Mouse (Mus musculus) midbrain, embryonic 16.5 days (tissue): ENCODE results near the gene Gfap. TPM values are rescaled to one million over a fixed set of nuclear protein-coding genes. Genes with fewer than 3 reads are reported as not detected.

Experiments
- ATAC-seq: fragments of 200-750 bp; cut with Nextera tagmentation; 2 replicates; pipeline ENCODE4 v1.8.0; 2017; ENCODE audit warnings: moderate TSS enrichment
- H3K27ac ChIP-seq: fragments of 300-500 bp; sonication (generic); 2 replicates; pipeline ENCODE4 v1.5.1; 2014; ENCODE audit warnings: mild to moderate bottlenecking, low read length, mixed read lengths
- H3K27me3 ChIP-seq: fragments of 300-500 bp; sonication (generic); 2 replicates; pipeline ENCODE4 v1.6.1; 2014; ENCODE audit warnings: low read depth, low read length, mixed read lengths; ENCODE audit not compliant: control insufficient read depth, insufficient read depth
- H3K36me3 ChIP-seq: fragments of 300-500 bp; sonication (generic); 2 replicates; pipeline ENCODE4 v1.6.1; 2014; ENCODE audit warnings: mild to moderate bottlenecking, low read length, moderate library complexity, mixed read lengths; ENCODE audit not compliant: control insufficient read depth, insufficient read depth
- H3K4me1 ChIP-seq: fragments of 300-500 bp; sonication (generic); 2 replicates; pipeline ENCODE4 v1.6.1; 2014; ENCODE audit warnings: mild to moderate bottlenecking, low read length, mixed read lengths; ENCODE audit not compliant: control insufficient read depth, insufficient read depth
- H3K4me2 ChIP-seq: fragments of 300-500 bp; sonication (generic); 2 replicates; pipeline ENCODE4 v1.6.1; 2014; ENCODE audit warnings: mild to moderate bottlenecking, low read length, mixed read lengths
- H3K4me3 ChIP-seq: fragments of 300-500 bp; sonication (generic); 2 replicates; pipeline ENCODE4 v1.5.1; 2014; ENCODE audit warnings: low read depth, mild to moderate bottlenecking, low read length, moderate library complexity, mixed read lengths
- H3K9ac ChIP-seq: fragments of 300-500 bp; sonication (generic); 2 replicates; pipeline ENCODE4 v1.6.1; 2014; ENCODE audit warnings: low read depth, low read length, mixed read lengths
- H3K9me3 ChIP-seq: fragments of 300-500 bp; sonication (generic); replicated peaks from 2 replicates; pipeline ENCODE4 v1.6.1; 2014; ENCODE audit warnings: mild to moderate bottlenecking, low read length, mixed read lengths; ENCODE audit not compliant: control insufficient read depth, poor library complexity, severe bottlenecking
- WGBS: fragments of 180-500 bp; shearing (Covaris S2); extraction: QIAGEN DNeasy Blood & Tissue Kit; methylation state at CpG from one replicate; pipeline ENCODE4 v1.1.7; 2014; 5-methylcytosine and 5-hydroxymethylcytosine counted together
- polyA plus RNA-seq: library from polyadenylated mRNA; unstranded; fragments of >200 nt; fragmentation: Nextera tagmentation; extraction: Ambion mirVana; gene quantifications from 2 replicates; pipeline ENCODE4 v1.2.1, GENCODE M21; 2015

The Gfap gene
- polyA plus RNA-seq, 1 experiment from 2014 or later: 1.2 TPM

DNA sequence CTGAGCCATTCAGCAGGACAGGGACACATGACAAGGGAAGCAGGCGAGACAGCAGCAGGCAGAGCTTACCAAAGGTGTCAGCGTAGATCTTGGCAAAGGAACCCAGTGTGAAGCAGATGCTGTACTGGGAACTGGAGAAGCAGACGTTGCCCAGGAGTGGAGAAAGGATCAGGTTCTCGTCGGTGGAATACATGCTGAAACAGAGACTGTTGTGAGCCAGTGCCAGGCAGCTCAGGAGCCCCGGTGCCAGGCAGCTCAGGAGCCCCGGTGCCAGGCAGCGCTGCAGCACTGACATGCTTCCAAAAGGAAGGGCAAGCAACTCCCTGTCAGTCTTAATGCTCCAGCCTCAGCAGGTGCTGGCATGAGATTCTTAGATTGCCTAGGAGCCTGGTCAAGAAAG is 40.8 kb downstream of the Gfap start:
- no peaks in the 10 kb centered on the region for H3K9me3 ChIP-seq
- no peak overlapping the region for H3K4me3 ChIP-seq
- peaks cover 16% of the 10 kb centered on the region for H3K36me3 ChIP-seq
- H3K4me2 ChIP-seq: no peak overlapping the region
- H3K27ac ChIP-seq: no peak overlapping the region
- H3K9ac ChIP-seq: no peak overlapping the region
- WGBS: 92% methylated on average over 8 of the region's 8 CpGs
- no peaks in the 10 kb centered on the region for H3K4me1 ChIP-seq
- no peaks in the 10 kb centered on the region for H3K27me3 ChIP-seq
- ATAC-seq: no peak

GRCm38 (mm10) chr11:102858951-102859350 is 41.8 kb downstream of the Gfap start:
- Histone ChIP-seq H3K4me3 (no peak overlapping the region), H3K4me2 (no peak overlapping the region), H3K36me3 (peaks cover 23% of the 10 kb centered on the region), H3K9me3 (no peaks in the 10 kb centered on the region), H3K27me3 (no peaks in the 10 kb centered on the region), H3K27ac (no peak overlapping the region), H3K9ac (no peak overlapping the region), H3K4me1 (no peaks in the 10 kb centered on the region)
- 85% methylated on average over 11 of the region's 11 CpGs for WGBS
- no peak for ATAC-seq

DNA sequence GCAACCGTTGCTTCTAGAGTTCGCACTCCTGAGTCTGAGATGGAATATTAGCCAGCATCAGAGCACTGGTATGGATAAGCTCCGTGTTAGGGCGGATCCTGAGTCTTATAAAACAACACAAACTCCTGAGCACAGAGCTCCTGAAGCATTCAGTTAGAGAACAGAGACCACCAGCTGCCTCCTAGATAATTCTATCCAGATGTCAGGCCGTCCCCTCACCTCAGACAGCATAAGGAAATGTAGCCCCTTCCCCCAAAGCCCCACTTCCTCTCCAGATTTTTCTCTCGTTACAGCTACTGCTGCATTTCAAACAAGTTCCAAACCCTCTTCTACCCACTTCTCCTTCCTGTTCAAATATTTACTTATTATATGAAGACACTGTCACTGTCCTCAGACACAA is 44.8 kb downstream of the Gfap start:
- H3K27me3 ChIP-seq: no peaks in the 10 kb centered on the region
- H3K4me3 ChIP-seq: no peak overlapping the region
- 82% methylated on average over 6 of the region's 6 CpGs for WGBS
- H3K4me2 ChIP-seq: no peak overlapping the region
- H3K9me3 ChIP-seq: no peaks in the 10 kb centered on the region
- H3K4me1 ChIP-seq: no peaks in the 10 kb centered on the region
- no peak overlapping the region for H3K27ac ChIP-seq
- H3K36me3 ChIP-seq: peaks cover 26% of the 10 kb centered on the region
- H3K9ac ChIP-seq: no peak overlapping the region
- no peak for ATAC-seq

GRCm38 (mm10) chr11:102853760-102854159 is 47.0 kb downstream of the Gfap start:
- H3K27me3 ChIP-seq: no peaks in the 10 kb centered on the region
- H3K27ac ChIP-seq: no peak overlapping the region
- no peak overlapping the region for H3K9ac ChIP-seq
- H3K36me3 ChIP-seq: peaks cover 40% of the 10 kb centered on the region
- H3K9me3 ChIP-seq: no peaks in the 10 kb centered on the region
- H3K4me1 ChIP-seq: no peaks in the 10 kb centered on the region
- H3K4me2 ChIP-seq: no peak overlapping the region
- no peak for ATAC-seq
- H3K4me3 ChIP-seq: no peak overlapping the region

DNA sequence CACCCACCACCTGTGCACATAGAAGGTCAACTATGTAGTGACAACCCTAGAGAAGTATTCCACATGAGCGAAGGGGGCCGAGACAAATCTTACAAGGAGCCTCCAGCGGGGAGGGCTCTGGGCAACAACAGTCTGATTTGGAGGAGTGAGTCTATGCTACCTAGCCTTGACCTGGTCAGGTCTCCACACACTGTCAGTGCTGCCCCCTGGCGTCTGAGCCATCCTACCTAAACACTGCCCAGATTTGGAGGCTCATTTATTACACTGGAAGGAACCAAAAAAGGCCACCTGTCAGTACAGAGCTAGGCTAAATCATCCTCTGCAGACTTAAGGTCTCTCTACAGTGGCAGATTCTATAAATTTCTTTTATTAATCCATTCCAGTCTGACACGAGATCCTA is 48.8 kb downstream of the Gfap start:
- Histone ChIP-seq H3K36me3 (peaks cover 52% of the 10 kb centered on the region), H3K27ac (no peak overlapping the region), H3K9ac (no peak overlapping the region), H3K27me3 (no peaks in the 10 kb centered on the region), H3K4me3 (no peak overlapping the region), H3K4me1 (no peaks in the 10 kb centered on the region), H3K4me2 (no peak overlapping the region), H3K9me3 (no peaks in the 10 kb centered on the region)
- ATAC-seq: no peak
- 65% methylated on average over 5 of the region's 5 CpGs for WGBS

DNA sequence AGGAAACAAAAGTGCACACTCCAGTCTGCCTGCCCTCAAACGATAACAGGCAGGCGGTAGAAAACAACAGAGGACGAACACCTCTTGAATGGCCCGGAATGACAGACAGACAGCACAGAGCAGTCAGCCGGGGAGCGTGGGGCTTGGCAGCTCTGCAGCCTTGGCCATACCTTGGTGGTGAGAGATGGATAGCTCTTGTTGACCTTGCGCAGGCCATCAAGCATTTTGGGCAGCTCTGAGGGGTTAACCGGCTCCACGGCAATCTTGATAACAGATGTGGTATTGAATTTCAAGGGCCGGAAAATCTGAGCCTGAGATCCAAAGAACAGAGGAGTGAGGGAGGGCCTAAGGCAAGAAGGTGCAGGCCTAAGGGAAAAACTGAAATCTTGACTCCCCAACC is 54.8 kb downstream of the Gfap start:
- H3K36me3 ChIP-seq: peaks cover 88% of the 10 kb centered on the region
- no peaks in the 10 kb centered on the region for H3K9me3 ChIP-seq
- H3K4me3 ChIP-seq: no peak overlapping the region
- H3K27me3 ChIP-seq: no peaks in the 10 kb centered on the region
- H3K27ac ChIP-seq: no peak overlapping the region
- ATAC-seq: no peak
- 95% methylated on average over 10 of the region's 10 CpGs for WGBS
- no peaks in the 10 kb centered on the region for H3K4me1 ChIP-seq
- H3K9ac ChIP-seq: no peak overlapping the region
- no peak overlapping the region for H3K4me2 ChIP-seq

GRCm38 (mm10) chr11:102838616-102839150 is 62.0 kb downstream of the Gfap start:
- Histone ChIP-seq H3K9me3 (no peaks in the 10 kb centered on the region), H3K4me2 (no peak overlapping the region), H3K4me1 (no peaks in the 10 kb centered on the region), H3K27ac (no peak overlapping the region), H3K4me3 (no peak overlapping the region), H3K27me3 (no peaks in the 10 kb centered on the region), H3K36me3 (peaks cover 58% of the 10 kb centered on the region), H3K9ac (no peak overlapping the region)
- ATAC-seq: no peak
- 90% methylated on average over 9 of the region's 9 CpGs for WGBS

DNA sequence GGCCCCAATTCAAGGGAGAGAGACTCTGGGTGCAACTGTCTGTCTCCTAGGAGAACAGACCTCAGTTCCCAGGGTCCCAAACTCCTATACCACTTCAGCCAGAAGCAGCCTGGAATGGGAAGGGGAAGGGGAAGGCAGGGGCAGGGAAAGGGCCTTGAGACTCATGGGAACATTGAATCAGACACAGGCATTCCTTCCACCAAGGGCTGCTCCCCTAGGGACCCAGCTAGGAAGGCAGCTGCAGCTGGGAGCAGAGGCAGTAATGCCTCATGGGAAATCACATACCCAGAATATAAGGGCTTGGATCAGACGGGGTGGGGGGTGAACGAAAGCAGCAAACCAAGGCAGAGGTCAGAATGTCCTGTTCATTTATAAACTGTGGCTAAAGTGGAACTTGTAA is 62.6 kb downstream of the Gfap start:
- Histone ChIP-seq H3K4me3 (no peak overlapping the region), H3K4me1 (no peaks in the 10 kb centered on the region), H3K36me3 (peaks cover 53% of the 10 kb centered on the region), H3K27me3 (no peaks in the 10 kb centered on the region), H3K4me2 (no peak overlapping the region), H3K27ac (no peak overlapping the region), H3K9ac (no peak overlapping the region), H3K9me3 (no peaks in the 10 kb centered on the region)
- WGBS: 98% methylated on average over 2 of the region's 2 CpGs
- ATAC-seq: no peak

- no peak overlapping the region for H3K4me3 ChIP-seq
- H3K4me2 ChIP-seq: no peak overlapping the region
- H3K9ac ChIP-seq: no peak overlapping the region
- H3K27ac ChIP-seq: no peak overlapping the region
- H3K4me1 ChIP-seq: no peaks in the 10 kb centered on the region
- no peaks in the 10 kb centered on the region for H3K27me3 ChIP-seq
- ATAC-seq: no peak
- no peaks in the 10 kb centered on the region for H3K9me3 ChIP-seq
- WGBS: 91% methylated on average over 1 of the region's 1 CpGs
- peaks cover 45% of the 10 kb centered on the region for H3K36me3 ChIP-seq
These were observed 63.3 kb downstream of the Gfap start for GRCm38 (mm10) chr11:102837385-102837784.
